Mouse (Mus musculus) neutrophil, adult 59 days (primary cell): Measurements from ENCODE around the gene Slc4a7. TPM values are rescaled to one million over a fixed set of nuclear protein-coding genes. Genes with fewer than 3 reads are reported as not detected.

Source experiments
- total RNA-seq, 2 experiments: library from RNA; stranded (reverse); gene quantifications; 1 replicate in 1 of 2; 2 replicates in 1 of 2; pipeline ENCODE4 v1.2.4; 2023

The Slc4a7 gene
- total RNA-seq = 10 to 100 TPM; 13.9 to 18.6 TPM

DNA sequence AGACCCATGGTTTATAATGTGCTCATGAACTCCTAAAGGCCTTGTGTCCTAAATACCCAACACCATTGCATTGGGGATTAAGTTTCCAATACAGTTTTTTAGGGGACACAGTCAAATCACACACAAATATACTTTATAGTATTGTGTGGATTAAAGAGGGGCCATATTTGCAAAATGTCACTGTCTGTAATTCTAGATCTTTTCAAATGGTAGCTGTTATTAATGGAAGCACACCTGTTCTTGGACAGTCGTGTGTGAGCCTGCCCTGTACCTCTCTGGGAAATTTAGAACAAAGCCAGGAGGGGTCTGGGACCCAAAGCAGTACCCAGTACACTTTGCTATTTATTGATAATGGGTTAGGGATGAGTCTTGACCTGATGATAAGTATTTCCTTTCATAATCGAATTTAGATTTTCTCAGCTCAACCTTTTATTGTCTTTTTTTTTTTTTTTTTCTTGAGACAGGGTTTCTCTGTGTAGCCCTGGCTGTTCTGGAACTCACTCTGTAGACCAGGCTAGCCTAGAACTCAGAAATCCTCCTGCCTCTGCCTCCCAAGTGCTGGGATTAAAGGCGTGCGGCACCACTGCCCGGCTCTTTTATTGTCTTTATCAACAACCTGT lies at the start of gene Slc4a7:
TSS of gene Slc4a7 (plus strand) at position 570 of the 620 bp plus-strand sequence.

DNA sequence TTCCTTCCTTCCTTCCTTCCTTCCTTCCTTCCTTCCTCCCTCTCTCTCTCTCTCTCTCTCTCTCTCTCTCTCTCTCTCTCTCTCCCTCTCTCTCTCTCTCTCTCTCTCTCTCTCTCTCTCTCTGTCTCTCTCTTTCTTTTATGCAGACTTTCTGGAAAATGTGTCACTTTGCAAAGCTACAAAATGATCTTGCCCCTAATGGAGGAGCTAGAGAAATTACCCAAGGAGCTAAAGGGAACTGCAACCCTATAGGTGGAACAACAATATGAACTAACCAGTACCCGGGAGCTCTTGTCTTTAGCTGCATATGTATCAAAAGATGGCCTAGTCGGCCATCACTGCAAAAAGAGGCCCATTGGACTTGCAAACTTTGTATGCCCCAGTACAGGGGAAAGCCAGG lies 101.0 kb downstream of the Slc4a7 start, which contains the start of gene Nek10:
TSS of gene Nek10 (plus strand) at position 301 of the 400 bp plus-strand sequence.

Other genes with a start within 250 kb of the Slc4a7 start
- gene Nek10, start 101.1 kb downstream of the Slc4a7 start, total RNA-seq = under 1 TPM; 0.04 to 0.15 TPM